Mouse (Mus musculus) spleen, adult 2 months (tissue): ENCODE measurements around the gene Crtc2. TPM values are rescaled to one million over a fixed set of nuclear protein-coding genes. Genes with fewer than 3 reads are reported as not detected.

Source experiments
- DNase-seq, 2 experiments: peaks; one replicate each; pipeline versions ENCODE4 v3.0.0 to v3.0.0-alpha.2; 2012 to 2021; ENCODE audit warnings: low spot score in 2 of 2, low read depth in 1 of 2
- H3K27ac ChIP-seq: fragments of 200-500 bp; 2 replicates; pipeline ENCODE4 v1.5.1; 2012; ENCODE audit warnings: low read length, inconsistent platforms; ENCODE audit not compliant: insufficient read depth
- H3K27me3 ChIP-seq: fragments of 200-500 bp; 2 replicates; pipeline ENCODE4 v1.6.1; 2012; ENCODE audit warnings: mild to moderate bottlenecking, moderate library complexity, low read length, inconsistent platforms; ENCODE audit not compliant: control insufficient read depth, insufficient read depth
- H3K36me3 ChIP-seq: fragments of 200-500 bp; 2 replicates; pipeline ENCODE4 v1.6.1; 2012; ENCODE audit warnings: mild to moderate bottlenecking, low read length, inconsistent platforms; ENCODE audit not compliant: control insufficient read depth, insufficient read depth
- H3K4me1 ChIP-seq: fragments of 200-500 bp; 2 replicates; pipeline ENCODE4 v1.6.1; 2011; ENCODE audit warnings: inconsistent platforms; ENCODE audit not compliant: control insufficient read depth, insufficient read depth, insufficient read length
- H3K4me3 ChIP-seq: fragments of 200-500 bp; 2 replicates; pipeline ENCODE4 v1.5.1; 2011; ENCODE audit warnings: mild to moderate bottlenecking, inconsistent platforms; ENCODE audit not compliant: insufficient read depth, insufficient read length; ENCODE audit errors: extremely low read depth
- CTCF ChIP-seq: fragments of 200-500 bp; IDR thresholded peaks from 2 replicates; pipeline ENCODE4 v1.5.1; 2011; ENCODE audit warnings: mild to moderate bottlenecking, inconsistent platforms; ENCODE audit not compliant: insufficient read depth, insufficient read length, insufficient replicate concordance; ENCODE audit errors: extremely low read depth
- POLR2A ChIP-seq: fragments of 200-500 bp; IDR thresholded peaks from 2 replicates; pipeline ENCODE4 v1.6.1; 2011; ENCODE audit warnings: low read depth, low read length, inconsistent platforms
- WGBS: fragments of 180-500 bp; shearing (Covaris S2); methylation state at CpG from one replicate; pipeline ENCODE4 v1.1.7; 2018; 5-methylcytosine and 5-hydroxymethylcytosine counted together
- polyA plus RNA-seq: library from polyadenylated mRNA; depleted of rRNA; stranded (reverse); fragments of >200 nt; gene quantifications from 2 replicates; pipeline ENCODE4 v1.2.3, GENCODE M21; 2012

The Crtc2 gene
- polyA plus RNA-seq, 1 experiment, result 105 TPM

GRCm38 (mm10) chr3:90213377-90213866, 40.5 kb upstream of the Crtc2 start, which contains the start of the genes Rps27 and Rab13:
TSS of gene Rps27 (minus strand) at chr3:90213651.
TSS of gene Rab13 (plus strand) at chr3:90213695.
- H3K36me3 ChIP-seq, result peaks cover 22% of the 10 kb centered on the region
- peak; percentile 83 to 94 for DNase-seq
- under 1% methylated on average over 42 of the region's 42 CpGs for WGBS
- peaks cover 12% of the 10 kb centered on the region; the same call in 1 of the 2 replicates for H3K4me1 ChIP-seq
- peak within 1 kb of the TSS; percentile 96 for H3K27ac ChIP-seq
- H3K27me3 ChIP-seq, result no peaks in the 10 kb centered on the region
- TF ChIP-seq POLR2A, result peak; percentile 98
- TF ChIP-seq CTCF, result no peak
- H3K4me3 ChIP-seq, result peak within 1 kb of the TSS; percentile 98

DNA sequence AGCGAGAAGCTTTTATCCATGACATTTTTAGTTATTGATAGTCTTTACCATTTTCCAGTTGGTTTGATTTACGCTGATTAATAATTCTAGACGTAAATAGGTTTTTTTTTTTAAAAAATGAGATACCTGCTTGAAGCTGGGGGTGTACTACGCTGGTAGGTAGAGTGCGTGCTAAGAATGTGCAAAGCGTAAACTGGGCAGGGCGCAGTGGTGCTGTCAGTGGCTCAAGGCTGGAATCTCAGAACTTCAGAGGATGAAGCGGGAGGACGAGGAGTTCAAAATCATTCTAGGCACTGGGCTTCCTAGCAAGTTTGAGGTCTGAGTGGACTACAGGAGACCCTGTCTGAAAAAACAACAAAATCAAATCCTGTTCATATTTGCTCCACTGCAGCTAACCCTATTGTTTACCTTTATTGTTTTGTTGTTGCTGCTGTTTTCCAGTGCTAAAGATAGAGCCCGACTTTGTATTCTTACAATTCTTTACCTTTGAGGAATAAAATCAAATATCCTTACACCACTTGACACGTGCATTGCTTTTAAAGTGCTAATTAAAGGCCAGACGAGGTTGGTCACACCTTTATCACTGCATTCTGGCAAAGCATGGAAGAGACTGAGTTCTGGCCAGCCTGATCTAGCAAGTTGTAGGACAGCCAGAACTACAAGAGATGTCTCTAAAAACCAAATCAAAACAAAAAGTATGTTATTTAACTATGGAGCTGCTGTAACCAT, 39.8 kb upstream of the Crtc2 start:
- Histone ChIP-seq H3K27ac (no peak overlapping the region), H3K4me3 (peak overlapping the region; percentile 45), H3K4me1 (peaks cover 12% of the 10 kb centered on the region; the same call in 1 of the 2 replicates), H3K36me3 (peaks cover 17% of the 10 kb centered on the region), H3K27me3 (no peaks in the 10 kb centered on the region)
- DNase-seq, result no peak
- 43% methylated on average over 12 of the region's 12 CpGs for WGBS
- TF ChIP-seq POLR2A (no peak), CTCF (no peak)

GRCm38 (mm10) chr3:90215825-90216380, 38.1 kb upstream of the Crtc2 start:
- TF ChIP-seq CTCF (no peak), POLR2A (no peak)
- peaks cover 15% of the 10 kb centered on the region for H3K4me1 ChIP-seq
- peaks cover 3% of the 10 kb centered on the region; the same call in 1 of the 2 replicates for H3K27me3 ChIP-seq
- WGBS, result 33% methylated on average over 1 of the region's 1 CpGs
- no peak overlapping the region for H3K27ac ChIP-seq
- peaks cover 8% of the 10 kb centered on the region for H3K36me3 ChIP-seq
- peak in 1 of 2 experiments; percentile 10 for DNase-seq
- H3K4me3 ChIP-seq, result no peak overlapping the region

- no peak overlapping the region for H3K27ac ChIP-seq
- WGBS, result 13% methylated on average over 6 of the region's 6 CpGs
Measured at GRCm38 (mm10) chr3:90220088-90220487, 33.9 kb upstream of the Crtc2 start.

DNA sequence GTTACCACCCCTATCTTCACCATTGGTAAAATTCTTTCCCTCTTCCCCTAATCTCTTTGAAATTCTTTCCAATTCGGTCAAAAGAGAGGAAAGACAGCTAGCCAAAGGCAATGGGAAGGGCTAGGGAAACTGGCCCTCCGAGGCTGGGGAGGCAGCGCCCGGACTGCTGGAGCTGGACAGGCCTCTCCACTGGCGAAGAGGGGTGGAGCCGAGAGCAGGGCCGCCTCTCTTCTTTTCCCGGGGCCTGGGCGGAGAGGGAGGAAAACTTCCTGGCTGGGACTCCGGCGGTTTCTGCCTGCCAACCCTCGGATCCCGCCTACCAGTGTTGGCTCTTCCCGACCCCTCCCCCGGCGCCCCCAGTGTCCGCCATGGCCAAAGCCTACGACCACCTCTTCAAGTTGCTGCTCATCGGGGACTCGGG, 33.4 kb upstream of the Crtc2 start:
- 6% methylated on average over 18 of the region's 20 CpGs for WGBS
- Histone ChIP-seq H3K4me1 (peaks cover 3% of the 10 kb centered on the region), H3K27ac (peak overlapping the region; percentile 8; the same call in 1 of the 2 replicates), H3K4me3 (peak overlapping the region; percentile 45), H3K27me3 (peaks cover 3% of the 10 kb centered on the region; the same call in 1 of the 2 replicates), H3K36me3 (no peaks in the 10 kb centered on the region)
- TF ChIP-seq CTCF (no peak), POLR2A (no peak)
- peak in 1 of 2 experiments; percentile 17 for DNase-seq

More at GRCm38 (mm10) chr3:90220088-90220487, 33.9 kb upstream of the Crtc2 start:
- Histone ChIP-seq H3K27me3 (peaks cover 3% of the 10 kb centered on the region; the same call in 1 of the 2 replicates), H3K4me3 (no peak overlapping the region), H3K4me1 (peaks cover 3% of the 10 kb centered on the region), H3K36me3 (no peaks in the 10 kb centered on the region)
- TF ChIP-seq POLR2A (no peak), CTCF (peak; percentile 15; the same call in 1 of the 2 replicates)
- DNase-seq, result peak; percentile 25 to 48

DNA sequence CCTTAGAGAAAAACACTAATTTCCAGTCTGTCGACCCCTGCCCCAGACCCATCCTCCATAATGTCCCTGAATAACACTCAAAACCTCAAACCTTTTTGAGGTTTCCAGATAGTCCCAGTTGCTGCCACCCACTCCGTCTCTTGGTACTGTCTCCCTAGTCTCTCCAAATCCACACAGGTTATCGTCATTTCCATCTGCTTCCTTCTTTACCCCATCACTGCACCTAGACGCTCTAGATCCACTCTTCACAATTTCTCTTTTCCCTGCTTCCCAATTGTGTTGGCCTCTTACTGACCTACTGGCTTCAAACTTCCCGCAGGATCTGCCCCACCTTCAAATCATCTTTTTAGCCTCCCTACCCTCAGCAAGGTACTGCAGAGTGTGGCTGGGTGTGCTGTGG, 32.8 kb upstream of the Crtc2 start:
- Histone ChIP-seq H3K27me3 (peaks cover 3% of the 10 kb centered on the region; the same call in 1 of the 2 replicates), H3K4me3 (no peak overlapping the region), H3K27ac (no peak overlapping the region), H3K36me3 (no peaks in the 10 kb centered on the region), H3K4me1 (peaks cover 3% of the 10 kb centered on the region)
- no peak for DNase-seq
- TF ChIP-seq POLR2A (no peak), CTCF (no peak)
- WGBS, result 42% methylated on average over 5 of the region's 5 CpGs

DNA sequence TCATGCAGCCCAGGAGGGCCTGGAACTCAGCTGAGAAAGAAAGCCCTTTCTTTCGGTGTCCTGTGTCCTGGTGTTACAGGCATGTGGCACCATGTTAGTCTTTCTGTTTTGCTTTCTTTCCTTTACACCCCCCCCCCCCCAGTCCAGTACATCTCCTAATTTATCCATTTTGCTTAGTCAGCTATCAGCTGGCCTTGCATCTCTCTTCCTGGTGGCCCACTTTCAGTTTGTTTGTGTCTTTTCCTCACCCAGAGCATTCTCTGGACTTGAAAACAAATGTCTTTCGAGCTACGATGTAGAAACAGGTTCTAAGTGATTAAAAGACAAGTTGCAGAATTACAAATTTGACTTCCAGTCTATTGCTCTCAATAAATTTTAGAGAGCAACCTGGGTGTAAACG, 31.5 kb upstream of the Crtc2 start:
- Histone ChIP-seq H3K36me3 (no peaks in the 10 kb centered on the region), H3K4me1 (peaks cover 3% of the 10 kb centered on the region), H3K27ac (no peak overlapping the region), H3K27me3 (peaks cover 3% of the 10 kb centered on the region; the same call in 1 of the 2 replicates), H3K4me3 (no peak overlapping the region)
- DNase-seq, result no peak
- TF ChIP-seq POLR2A, result no peak
- TF ChIP-seq CTCF, result no peak
- 85% methylated on average over 4 of the region's 4 CpGs for WGBS
